In the genomic region with DNA sequence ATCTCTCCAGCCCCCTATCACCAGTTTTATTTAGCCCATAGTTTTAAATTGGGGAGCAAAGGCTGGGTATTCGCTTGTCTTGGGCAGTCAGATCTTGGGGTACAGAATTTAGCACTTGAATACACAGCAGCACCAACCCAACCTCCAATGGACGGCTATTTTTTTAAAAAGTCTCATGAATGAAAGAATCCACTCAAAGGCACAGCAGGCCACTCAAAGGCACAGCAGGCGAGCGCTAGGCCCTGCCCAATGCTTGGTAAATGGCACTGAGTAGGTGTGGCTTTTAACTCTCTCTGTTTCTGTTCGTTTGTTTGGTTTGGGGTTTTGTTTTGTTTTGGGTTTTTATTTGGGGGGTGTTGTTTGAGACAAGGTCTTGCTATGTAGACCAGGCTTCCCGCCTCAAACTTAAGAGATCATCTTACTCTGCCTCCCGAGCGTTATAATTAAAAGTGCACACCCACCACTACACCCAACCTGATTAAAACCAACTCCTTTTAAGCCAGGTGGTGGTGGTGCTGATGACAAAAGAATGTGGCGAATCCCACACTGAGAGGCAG, we compare ENCODE assay signal across 27 mouse cellular contexts. TPM values are rescaled to one million over a fixed set of nuclear protein-coding genes. Genes with fewer than 3 reads are reported as not detected.
DNase-seq lines count a peak whose midpoint lies in the region; ATAC-seq lines count a peak whose summit lies in the region.
"Had no signal": no experiment of that assay in that cellular context is flagged by ENCODE, and none has a peak within 500 bp of the region (broad histone marks: within the 10 kb centered on the region; RNA-seq: fewer than 3 reads in every experiment).

No protein-coding gene starts in this region.

- no peak for ATAC-seq in forebrain, embryonic 13.5 days
- ATAC-seq: forebrain, embryonic 15.5 days; hindbrain, embryonic 16.5 days; intestine, embryonic 15.5 days; Patski had no signal

- H3K9me3 ChIP-seq in forebrain, embryonic 10.5 days, result no peaks in the 10 kb centered on the region
- no peaks in the 10 kb centered on the region for H3K9me3 ChIP-seq in forebrain, embryonic 13.5 days (replicated peaks)
- H3K9me3 ChIP-seq: forebrain, embryonic 15.5 days; heart, embryonic 12.5 days; heart, embryonic 15.5 days; hindbrain, embryonic 10.5 days; hindbrain, embryonic 13.5 days; intestine, embryonic 15.5 days had no signal

- peak overlapping the region; percentile 63 for H3K27ac ChIP-seq in forebrain, embryonic 10.5 days
- H3K27ac ChIP-seq in forebrain, embryonic 13.5 days, result no peak overlapping the region
- H3K27ac ChIP-seq: forebrain, embryonic 15.5 days; heart, embryonic 15.5 days; hindbrain, embryonic 10.5 days; hindbrain, embryonic 13.5 days; intestine, embryonic 15.5 days had no signal

- no peak overlapping the region for H3K9ac ChIP-seq in forebrain, embryonic 13.5 days
- H3K9ac ChIP-seq: forebrain, embryonic 15.5 days; heart, embryonic 12.5 days; heart, embryonic 15.5 days; hindbrain, embryonic 13.5 days; intestine, embryonic 15.5 days had no signal

- 13% methylated on average over 9 of the region's 9 CpGs for WGBS in forebrain, embryonic 10.5 days
- 9% methylated on average over 9 of the region's 9 CpGs for WGBS in forebrain, embryonic 13.5 days

- no peak overlapping the region for H3K4me2 ChIP-seq in forebrain, embryonic 13.5 days
- H3K4me2 ChIP-seq: forebrain, embryonic 15.5 days; heart, embryonic 12.5 days; heart, embryonic 15.5 days; hindbrain, embryonic 13.5 days; intestine, embryonic 15.5 days had no signal

- peaks cover 32% of the 10 kb centered on the region for H3K4me1 ChIP-seq in forebrain, embryonic 10.5 days
- H3K4me1 ChIP-seq in forebrain, embryonic 13.5 days, result 0 out of 2 replicates have a peak, but pooled peaks cover 3% of the 10 kb centered on the region
- H3K4me1 ChIP-seq: forebrain, embryonic 15.5 days; hindbrain, embryonic 13.5 days had no signal

- H3K27me3 ChIP-seq in forebrain, embryonic 10.5 days (ENCODE audit: poor library complexity, severe bottlenecking), result no peaks in the 10 kb centered on the region
- no peaks in the 10 kb centered on the region for H3K27me3 ChIP-seq in forebrain, embryonic 13.5 days
- H3K27me3 ChIP-seq: forebrain, embryonic 15.5 days; heart, embryonic 12.5 days; heart, embryonic 15.5 days; hindbrain, embryonic 13.5 days; intestine, embryonic 15.5 days; Patski had no signal

- DNase-seq in forebrain, embryonic 10.5 days (ENCODE audit: extremely low spot score, low spot score), result peak; percentile 34
- DNase-seq in ES-CJ7 (ENCODE audit: low read depth, low spot score) (peak; percentile 97), WW6 (ENCODE audit: low read depth, low spot score) (peak; percentile 76)
- DNase-seq in kidney, adult 9 months, result no peak
- DNase-seq in adrenal gland, adult 2 months, result no peak
- DNase-seq in lung, postnatal 25 days (ENCODE audit: low spot score), result no peak
- DNase-seq: adrenal gland, postnatal 14 days; cerebellum, adult 11-12 months; cerebellum, adult 8-10 months; cerebellum, postnatal 10 days; gastrocnemius, postnatal 25 days; heart, adult 18-20 months; heart, postnatal 10 days; heart, postnatal 36 days had no signal

- peaks cover 17% of the 10 kb centered on the region for H3K36me3 ChIP-seq in forebrain, embryonic 10.5 days (replicated peaks)
- peaks cover 4% of the 10 kb centered on the region; the same call in 1 of the 2 replicates for H3K36me3 ChIP-seq in forebrain, embryonic 13.5 days (ENCODE audit: poor library complexity, severe bottlenecking)
- H3K36me3 ChIP-seq: forebrain, embryonic 15.5 days; G1E; intestine, embryonic 15.5 days had no signal

- H3K4me3 ChIP-seq in forebrain, embryonic 10.5 days, result no peak overlapping the region
- H3K4me3 ChIP-seq in forebrain, embryonic 13.5 days, result no peak overlapping the region
- H3K4me3 ChIP-seq: forebrain, embryonic 15.5 days; heart, embryonic 12.5 days; heart, embryonic 15.5 days; hindbrain, embryonic 10.5 days; hindbrain, embryonic 13.5 days; intestine, embryonic 15.5 days had no signal

RNA-seq across cellular contexts. Expression of a gene that starts 17.8 kb away (rescaled TPM):
- polyA plus RNA-seq in forebrain, embryonic 10.5 days (2016; fragmentation: Nextera tagmentation; extraction: Ambion mirVana), result not detected in 2 replicates
- not detected in 2 replicates for polyA plus RNA-seq in forebrain, embryonic 13.5 days (2015; fragmentation: Nextera tagmentation; extraction: Ambion mirVana)
- under 1 TPM; 0.17 to 0.24 TPM for total RNA-seq in adrenal gland, adult 2 months (2021)
- polyA plus RNA-seq in adrenal gland, adult 2 months (2012; rRNA removed), result 0.39 and 0.48 TPM in 2 replicates
- total RNA-seq: gastrocnemius, adult 8-10 months; gastrocnemius, postnatal 25 days; heart, postnatal 10 days had no signal
- polyA plus RNA-seq: embryonic facial prominence, embryonic 11.5 days; forebrain, embryonic 11.5 days; forebrain, embryonic 15.5 days; G1E; heart, embryonic 12.5 days; hindbrain, embryonic 10.5 days; hindbrain, embryonic 16.5 days; intestine, embryonic 15.5 days; Patski had no signal

RNA-seq across cellular contexts. Expression of a gene that starts 42.2 kb away (rescaled TPM):
- polyA plus RNA-seq in forebrain, embryonic 10.5 days (2016; fragmentation: Nextera tagmentation; extraction: Ambion mirVana), result 0.27 and 0.30 TPM in 2 replicates
- polyA plus RNA-seq in forebrain, embryonic 13.5 days (2015; fragmentation: Nextera tagmentation; extraction: Ambion mirVana), result 0.13 TPM in 2 replicates
- 1 to 10 TPM; 2.1 TPM for total RNA-seq in adrenal gland, adult 2 months (2021)
- polyA plus RNA-seq in adrenal gland, adult 2 months (2012; rRNA removed), result 2.9 and 3.2 TPM in 2 replicates
- total RNA-seq: G1E had no signal
- polyA plus RNA-seq: G1E had no signal

Comparison
In these comparisons a context has a peak if more than half of its experiments do, and no peak if none do; other contexts are left out.
1. DNase-seq: peak in forebrain, embryonic 10.5 days (single experiment), ES-CJ7 (single experiment) and WW6 (single experiment); none in kidney, adult 9 months (single experiment), adrenal gland, adult 2 months (single experiment) and lung, postnatal 25 days (single experiment).